Mouse (Mus musculus) ES-Bruce4 (cell line): Measurements from ENCODE around the gene Bag5. TPM values are rescaled to one million over a fixed set of nuclear protein-coding genes. Genes with fewer than 3 reads are reported as not detected.

Experiments used
- H3K27ac ChIP-seq: 2 replicates; pipeline ENCODE4 v1.5.1; 2012; ENCODE audit warnings: low read length, inconsistent platforms; ENCODE audit not compliant: insufficient read depth
- H3K27me3 ChIP-seq: 2 replicates; pipeline ENCODE4 v1.6.1; 2012; ENCODE audit warnings: mild to moderate bottlenecking, low read length, inconsistent platforms; ENCODE audit not compliant: control insufficient read depth, poor library complexity, insufficient read depth, severe bottlenecking
- H3K36me3 ChIP-seq: 2 replicates; pipeline ENCODE4 v1.6.1; 2012; ENCODE audit warnings: inconsistent platforms, mild to moderate bottlenecking, low read length, moderate library complexity; ENCODE audit not compliant: control insufficient read depth, poor library complexity, insufficient read depth, severe bottlenecking
- H3K4me1 ChIP-seq: one replicate; pipeline ENCODE4 v1.8.1; 2011; ENCODE audit warnings: low read length; ENCODE audit not compliant: control insufficient read depth, insufficient read depth
- H3K4me3 ChIP-seq: 2 replicates; pipeline ENCODE4 v1.5.1; 2011; ENCODE audit warnings: low read depth, mild to moderate bottlenecking, low read length
- H3K9ac ChIP-seq: 2 replicates; pipeline ENCODE4 v1.6.1; 2012; ENCODE audit warnings: low read depth, mild to moderate bottlenecking, inconsistent platforms; ENCODE audit not compliant: poor library complexity, severe bottlenecking
- H3K9me3 ChIP-seq: replicated peaks from 2 replicates; pipeline ENCODE4 v1.6.1; 2012; ENCODE audit warnings: mild to moderate bottlenecking, low read length, inconsistent platforms; ENCODE audit not compliant: control insufficient read depth, poor library complexity, insufficient read depth, severe bottlenecking
- CTCF ChIP-seq: IDR thresholded peaks from one replicate; pipeline ENCODE4 v1.8.1; 2011; ENCODE audit warnings: low read depth, low read length
- EP300 ChIP-seq: IDR thresholded peaks from 2 replicates; pipeline ENCODE4 v1.6.1; 2011; ENCODE audit warnings: low read depth, low read length; ENCODE audit not compliant: insufficient read depth
- POLR2A ChIP-seq: IDR thresholded peaks from one replicate; pipeline ENCODE4 v1.8.1; 2011; ENCODE audit warnings: low read length; ENCODE audit not compliant: insufficient read depth
- polyA plus RNA-seq: library from polyadenylated mRNA; stranded (reverse); fragments of >200 nt; gene quantifications from 2 replicates; pipeline ENCODE4 v1.2.4, GENCODE M21; 2011; ENCODE audit warnings: low read depth; ENCODE audit not compliant: missing spikeins, insufficient read depth, insufficient read length

Gene Bag5
- polyA plus RNA-seq, 1 experiment, result 13.4 TPM

DNA sequence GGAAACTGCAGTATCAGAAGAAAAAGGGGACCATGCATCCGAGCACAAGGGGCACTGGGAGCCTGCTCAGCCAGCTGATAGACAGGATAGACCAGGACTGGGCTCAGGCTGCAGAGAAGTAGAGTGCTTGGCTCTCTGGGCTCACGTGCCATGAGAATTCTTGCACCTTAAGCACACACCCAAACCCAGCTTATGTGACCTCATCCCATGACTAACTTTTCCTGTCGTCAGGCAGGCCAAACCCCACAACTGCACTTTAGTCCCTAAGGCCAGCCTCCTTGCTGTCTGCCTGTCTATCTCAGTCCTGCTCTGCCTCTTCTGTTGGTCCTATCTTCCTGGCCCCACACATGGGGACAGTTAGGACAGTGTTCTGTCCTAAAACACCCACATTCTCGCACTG, 15.3 kb downstream of the Bag5 start:
- no peaks in the 10 kb centered on the region for H3K9me3 ChIP-seq
- H3K4me3 ChIP-seq, result no peak overlapping the region
- H3K36me3 ChIP-seq, result no peaks in the 10 kb centered on the region
- no peak overlapping the region for H3K9ac ChIP-seq
- TF ChIP-seq EP300, result no peak
- no peak for TF ChIP-seq POLR2A
- no peak for TF ChIP-seq CTCF
- H3K4me1 ChIP-seq, result peaks cover 10% of the 10 kb centered on the region
- H3K27ac ChIP-seq, result no peak overlapping the region
- no peaks in the 10 kb centered on the region for H3K27me3 ChIP-seq

DNA sequence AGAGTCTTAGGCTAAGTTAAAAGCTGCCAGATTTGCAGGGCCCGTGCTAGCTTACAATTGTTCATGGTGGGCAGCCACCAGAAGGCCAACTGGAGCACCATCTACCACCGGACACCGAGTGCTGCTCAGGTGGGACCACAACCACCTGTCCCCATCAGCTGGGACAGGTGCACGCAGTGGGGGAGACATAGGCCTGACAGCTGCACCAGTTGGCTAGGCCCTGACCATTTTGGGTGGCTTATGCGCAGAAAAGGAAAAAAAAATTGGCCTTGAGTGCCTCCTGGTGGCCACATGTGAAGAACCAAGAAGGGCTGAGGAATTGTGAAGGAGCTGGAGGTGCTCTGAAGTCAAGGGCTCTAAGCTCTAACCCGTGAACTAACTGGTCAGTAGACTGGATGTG, 16.8 kb downstream of the Bag5 start:
- TF ChIP-seq EP300, result no peak
- no peak for TF ChIP-seq POLR2A
- TF ChIP-seq CTCF, result peak; percentile 44
- H3K9me3 ChIP-seq, result no peaks in the 10 kb centered on the region
- H3K36me3 ChIP-seq, result no peaks in the 10 kb centered on the region
- no peak overlapping the region for H3K4me3 ChIP-seq
- peaks cover 12% of the 10 kb centered on the region for H3K4me1 ChIP-seq
- no peaks in the 10 kb centered on the region for H3K27me3 ChIP-seq
- H3K9ac ChIP-seq, result no peak overlapping the region
- H3K27ac ChIP-seq, result no peak overlapping the region

DNA sequence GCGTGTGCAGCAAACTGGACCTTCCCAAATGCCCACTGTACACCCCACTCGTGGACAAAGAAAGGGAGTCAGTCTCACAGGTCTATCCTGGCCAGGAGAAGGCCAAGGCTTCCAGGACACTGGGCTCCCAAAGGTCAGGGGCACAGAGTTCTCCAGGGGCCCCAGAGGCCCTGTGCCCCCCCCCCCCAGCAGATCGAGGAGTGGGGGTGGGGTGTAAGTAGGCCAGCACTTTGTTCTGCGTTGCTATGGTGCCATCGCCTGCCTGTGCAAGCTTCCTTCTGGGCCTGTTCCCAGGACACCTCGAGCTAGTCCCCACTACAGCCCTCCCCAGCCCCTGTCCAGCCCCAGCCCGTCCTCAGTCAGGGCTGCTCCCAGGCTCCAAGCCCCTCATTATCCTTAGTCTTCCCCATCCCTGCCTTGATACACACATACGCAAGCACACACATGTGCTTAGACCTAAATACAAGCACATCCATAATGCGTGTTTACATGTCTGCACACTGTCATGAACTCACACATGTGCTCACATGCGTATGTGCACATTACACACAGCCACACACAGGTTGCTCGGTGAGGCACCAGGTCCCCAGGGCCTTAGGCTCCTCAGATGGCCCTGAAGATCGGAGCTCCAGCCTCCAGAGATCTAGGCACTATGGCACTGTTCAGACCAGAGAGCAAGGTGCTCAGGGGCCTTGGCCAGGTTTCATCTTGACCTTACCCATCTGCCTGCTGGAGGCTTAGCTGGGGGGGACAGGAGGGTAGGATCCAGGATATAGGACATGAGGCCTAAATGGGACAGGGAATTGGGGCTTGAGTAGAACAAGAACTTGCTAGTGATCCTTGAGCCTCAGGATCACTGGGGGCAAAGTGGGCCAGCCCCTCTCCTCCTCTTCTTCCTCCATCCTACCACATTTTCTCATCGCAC, 17.9 kb downstream of the Bag5 start:
- TF ChIP-seq POLR2A (no peak), CTCF (no peak), EP300 (no peak)
- Histone ChIP-seq H3K4me1 (peaks cover 10% of the 10 kb centered on the region), H3K4me3 (no peak overlapping the region), H3K9ac (no peak overlapping the region), H3K9me3 (no peaks in the 10 kb centered on the region), H3K27ac (no peak overlapping the region), H3K36me3 (no peaks in the 10 kb centered on the region), H3K27me3 (no peaks in the 10 kb centered on the region)

DNA sequence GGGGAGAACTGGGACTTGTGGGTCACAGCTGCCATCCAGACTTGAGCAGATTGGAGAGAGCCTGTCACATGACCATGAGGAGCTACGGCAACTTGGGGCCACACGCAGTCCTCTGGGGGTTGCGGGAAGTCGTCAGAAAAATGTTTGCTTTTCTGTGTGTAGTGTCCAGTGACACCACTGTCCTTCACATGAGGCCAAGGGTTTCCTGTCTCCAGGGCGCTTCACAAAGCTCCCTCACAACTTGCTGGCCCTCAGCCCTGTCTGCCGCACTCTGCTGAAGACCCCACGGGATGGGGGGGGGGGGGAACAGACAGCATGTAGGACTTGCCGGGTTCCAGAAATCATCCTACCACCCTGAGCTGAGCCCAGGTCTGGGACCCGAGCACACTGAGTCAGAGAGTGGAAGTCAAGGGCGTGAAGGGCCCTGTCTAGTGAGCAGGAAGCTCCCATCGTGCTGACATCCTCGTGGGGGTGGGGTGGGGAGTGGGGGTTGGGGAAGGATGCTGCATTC, 18.7 kb downstream of the Bag5 start:
- H3K27me3 ChIP-seq, result no peaks in the 10 kb centered on the region
- H3K4me3 ChIP-seq, result no peak overlapping the region
- 0 out of 2 replicates have a peak overlapping the region, but pooled peaks have one; percentile 28 for H3K9ac ChIP-seq
- peaks cover 9% of the 10 kb centered on the region for H3K4me1 ChIP-seq
- H3K9me3 ChIP-seq, result no peaks in the 10 kb centered on the region
- no peak overlapping the region for H3K27ac ChIP-seq
- TF ChIP-seq POLR2A (no peak), EP300 (no peak), CTCF (no peak)
- no peaks in the 10 kb centered on the region for H3K36me3 ChIP-seq

DNA sequence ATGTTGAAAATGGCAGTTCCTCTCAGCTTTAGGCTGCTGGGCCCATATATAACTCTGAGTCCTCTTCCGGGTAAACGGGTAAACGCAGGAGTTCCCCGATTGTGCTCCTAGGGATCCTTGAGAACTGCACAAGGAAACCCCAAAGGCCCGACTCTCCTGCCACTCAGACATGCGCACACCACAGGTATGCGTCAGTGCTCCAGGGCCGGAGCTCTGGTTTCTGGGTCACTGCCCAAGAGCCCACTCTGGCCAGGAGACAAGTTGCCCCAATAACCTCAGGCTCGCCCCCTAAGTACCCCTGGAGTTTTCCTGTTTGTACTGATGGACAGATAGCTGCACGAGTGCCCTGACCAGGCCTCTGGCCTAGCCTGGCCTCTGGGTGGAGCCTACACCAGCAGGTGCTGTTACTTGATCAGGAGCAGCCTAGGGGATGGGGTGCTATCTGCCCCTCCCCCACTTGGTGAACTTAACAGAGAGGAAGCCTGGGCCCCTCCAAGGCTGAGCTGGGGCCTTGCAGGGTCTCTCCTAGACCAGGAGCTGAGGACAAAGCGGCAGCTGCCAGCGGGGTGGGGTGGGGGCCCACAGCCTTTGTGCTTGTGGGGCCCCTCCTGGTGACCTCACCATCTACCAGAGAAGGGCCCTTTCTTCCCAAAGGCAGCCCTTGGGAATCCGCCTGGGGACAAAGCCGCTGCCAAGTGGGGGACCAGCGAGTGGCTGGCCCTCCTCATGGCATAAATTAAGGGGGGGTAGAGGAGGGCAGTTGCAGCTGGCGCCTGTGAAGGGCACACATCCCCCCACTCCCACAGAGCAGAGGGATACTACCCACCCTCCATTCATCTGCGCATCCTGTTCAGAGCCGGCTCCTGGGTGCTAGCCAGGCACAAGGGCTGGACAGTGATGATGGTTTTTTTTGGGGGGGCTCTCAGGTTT, 19.5 kb downstream of the Bag5 start:
- H3K36me3 ChIP-seq, result no peaks in the 10 kb centered on the region
- no peak overlapping the region for H3K27ac ChIP-seq
- H3K4me1 ChIP-seq, result peaks cover 9% of the 10 kb centered on the region
- no peak for TF ChIP-seq POLR2A
- 0 out of 2 replicates have a peak, but pooled peaks have one; percentile 3 for TF ChIP-seq EP300
- peak overlapping the region; percentile 28; the same call in 1 of the 2 replicates for H3K9ac ChIP-seq
- no peaks in the 10 kb centered on the region for H3K9me3 ChIP-seq
- no peaks in the 10 kb centered on the region for H3K27me3 ChIP-seq
- H3K4me3 ChIP-seq, result no peak overlapping the region
